Mouse (Mus musculus): ENCODE measurements around the gene Hephl1. TPM values are rescaled to one million over a fixed set of nuclear protein-coding genes. Genes with fewer than 3 reads are reported as not detected.

Hephl1 gene
- polyA plus RNA-seq, 1 experiment from 2014 or later: not detected

DNA sequence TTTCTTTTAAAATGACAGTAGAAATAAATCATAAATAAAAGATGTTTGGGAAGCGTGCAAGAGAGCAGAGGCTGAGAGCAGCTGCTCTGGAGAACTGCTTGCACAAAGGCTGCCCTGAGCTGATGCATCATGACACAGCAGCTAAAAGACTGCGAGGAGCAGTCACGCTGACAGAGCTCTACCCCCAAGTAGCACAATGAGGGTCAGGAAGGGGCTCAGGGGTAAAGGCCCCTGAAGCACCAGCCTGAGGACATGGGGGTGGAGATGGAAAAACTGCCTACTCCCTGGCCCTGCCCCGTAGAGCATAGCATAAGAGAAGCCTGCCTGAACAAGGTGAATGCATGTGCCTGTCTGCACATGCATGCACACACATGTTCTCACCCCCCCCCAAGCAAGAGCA, 75.1 kb downstream of the Hephl1 start:
- Histone ChIP-seq H3K36me3 (ENCODE audit: insufficient read depth, low read length) (0 out of 2 replicates have a peak, but pooled peaks cover 2% of the 10 kb centered on the region), H3K4me3 (replicated peaks; ENCODE audit: low read depth, low read length) (no peak overlapping the region), H3K9me3 (replicated peaks; ENCODE audit: low read length) (no peaks in the 10 kb centered on the region), H3K27me3 (ENCODE audit: insufficient read depth, low read length) (no peaks in the 10 kb centered on the region), H3K4me2 (ENCODE audit: low read length) (no peak overlapping the region), H3K4me1 (replicated peaks; ENCODE audit: insufficient read depth, low read length) (no peaks in the 10 kb centered on the region; the same call in 1 of the 2 replicates), H3K27ac (no peak overlapping the region), H3K9ac (ENCODE audit: low read depth, low read length) (no peak overlapping the region)
- TF ChIP-seq CTCF (IDR thresholded peaks at IDR 0.05; ENCODE audit: low read depth): no peak
- DNase-seq (ENCODE audit: low spot score) (no peak), ATAC-seq (replicated peaks; ENCODE audit: low FRiP score, low read depth) (no peak)
- 36% methylated on average over 4 of the region's 4 CpGs for WGBS

- no peak for TF ChIP-seq CTCF (IDR thresholded peaks at IDR 0.05; ENCODE audit: low read depth)
- Histone ChIP-seq H3K4me2 (ENCODE audit: low read length) (no peak overlapping the region), H3K4me1 (replicated peaks; ENCODE audit: insufficient read depth, low read length) (no peaks in the 10 kb centered on the region; the same call in 1 of the 2 replicates), H3K4me3 (replicated peaks; ENCODE audit: low read depth, low read length) (no peak overlapping the region), H3K27me3 (ENCODE audit: insufficient read depth, low read length) (no peaks in the 10 kb centered on the region), H3K9me3 (replicated peaks; ENCODE audit: low read length) (no peaks in the 10 kb centered on the region), H3K9ac (ENCODE audit: low read depth, low read length) (no peak overlapping the region), H3K36me3 (ENCODE audit: insufficient read depth, low read length) (0 out of 2 replicates have a peak, but pooled peaks cover 4% of the 10 kb centered on the region), H3K27ac (no peak overlapping the region)
- WGBS: 96% methylated on average over 2 of the region's 2 CpGs
- DNase-seq (ENCODE audit: low spot score) (no peak), ATAC-seq (replicated peaks; ENCODE audit: low FRiP score, low read depth) (no peak)
These were observed 75.5 kb downstream of the Hephl1 start for GRCm38 (mm10) chr9:15036405-15036804.

GRCm38 (mm10) chr9:15035979-15036378, 75.9 kb downstream of the Hephl1 start:
- no peak overlapping the region for H3K27ac ChIP-seq
- H3K36me3 ChIP-seq (ENCODE audit: insufficient read depth, low read length): 0 out of 2 replicates have a peak, but pooled peaks cover 4% of the 10 kb centered on the region
- H3K9me3 ChIP-seq (replicated peaks; ENCODE audit: low read length): no peaks in the 10 kb centered on the region
- no peak overlapping the region for H3K9ac ChIP-seq (ENCODE audit: low read depth, low read length)
- no peak for TF ChIP-seq CTCF (IDR thresholded peaks at IDR 0.05; ENCODE audit: low read depth)
- no peaks in the 10 kb centered on the region; the same call in 1 of the 2 replicates for H3K4me1 ChIP-seq (replicated peaks; ENCODE audit: insufficient read depth, low read length)
- H3K4me3 ChIP-seq (replicated peaks; ENCODE audit: low read depth, low read length): no peak overlapping the region
- H3K27me3 ChIP-seq (ENCODE audit: insufficient read depth, low read length): no peaks in the 10 kb centered on the region
- no peak overlapping the region for H3K4me2 ChIP-seq (ENCODE audit: low read length)
- ATAC-seq (replicated peaks; ENCODE audit: low FRiP score, low read depth) (no peak), DNase-seq (ENCODE audit: low spot score) (no peak)
- WGBS: 93% methylated on average over 7 of the region's 7 CpGs

GRCm38 (mm10) chr9:15034546-15035273, 77.2 kb downstream of the Hephl1 start:
- TF ChIP-seq CTCF (IDR thresholded peaks at IDR 0.05; ENCODE audit: low read depth): no peak
- no peak overlapping the region for H3K9ac ChIP-seq (ENCODE audit: low read depth, low read length)
- H3K9me3 ChIP-seq (replicated peaks; ENCODE audit: low read length): no peaks in the 10 kb centered on the region
- 63% methylated on average over 7 of the region's 7 CpGs for WGBS
- H3K4me2 ChIP-seq (ENCODE audit: low read length): no peak overlapping the region
- H3K4me1 ChIP-seq (replicated peaks; ENCODE audit: insufficient read depth, low read length): no peaks in the 10 kb centered on the region; the same call in 1 of the 2 replicates
- H3K4me3 ChIP-seq (replicated peaks; ENCODE audit: low read depth, low read length): no peak overlapping the region
- ATAC-seq (replicated peaks; ENCODE audit: low FRiP score, low read depth) (no peak), DNase-seq (ENCODE audit: low spot score) (no peak)
- H3K27ac ChIP-seq: peak overlapping the region; percentile 9; the same call in 1 of the 2 replicates
- H3K36me3 ChIP-seq (ENCODE audit: insufficient read depth, low read length): 0 out of 2 replicates have a peak, but pooled peaks cover 4% of the 10 kb centered on the region
- H3K27me3 ChIP-seq (ENCODE audit: insufficient read depth, low read length): no peaks in the 10 kb centered on the region

DNA sequence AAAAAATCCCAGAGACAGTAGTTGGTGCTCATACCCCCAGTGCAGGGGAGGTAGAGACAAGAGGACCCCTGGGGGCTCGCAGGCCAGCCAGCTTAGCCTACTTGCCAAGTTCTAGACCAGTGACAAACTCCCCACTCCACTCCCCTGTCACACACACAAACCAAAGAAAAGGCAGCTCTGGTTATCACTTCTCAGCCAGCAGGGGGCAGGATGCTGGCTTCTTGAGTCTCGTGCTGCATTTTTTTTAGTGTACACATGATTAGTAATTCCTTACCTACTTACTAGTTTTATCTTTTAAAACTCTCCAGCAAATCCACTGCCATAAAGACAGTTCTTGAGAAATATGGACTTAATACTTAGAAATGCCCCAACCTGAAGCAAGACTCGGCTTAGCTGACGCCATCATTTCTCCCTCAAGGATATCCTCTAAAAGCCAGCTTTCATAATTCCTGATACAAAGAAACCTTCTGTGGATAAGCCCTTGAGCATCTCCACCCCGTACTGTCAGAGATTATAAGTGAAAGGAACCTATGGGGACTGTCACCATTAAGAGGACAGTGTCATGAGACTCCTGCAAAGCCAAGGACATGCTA, 78.2 kb downstream of the Hephl1 start:
- no peak overlapping the region for H3K9ac ChIP-seq (ENCODE audit: low read depth, low read length)
- ATAC-seq (replicated peaks; ENCODE audit: low FRiP score, low read depth) (no peak), DNase-seq (ENCODE audit: low spot score) (peak; percentile 54)
- 0 out of 2 replicates have a peak, but pooled peaks cover 4% of the 10 kb centered on the region for H3K36me3 ChIP-seq (ENCODE audit: insufficient read depth, low read length)
- H3K4me2 ChIP-seq (ENCODE audit: low read length): no peak overlapping the region
- H3K27me3 ChIP-seq (ENCODE audit: insufficient read depth, low read length): no peaks in the 10 kb centered on the region
- H3K4me3 ChIP-seq (replicated peaks; ENCODE audit: low read depth, low read length): no peak overlapping the region
- H3K27ac ChIP-seq: no peak overlapping the region
- no peaks in the 10 kb centered on the region; the same call in 1 of the 2 replicates for H3K4me1 ChIP-seq (replicated peaks; ENCODE audit: insufficient read depth, low read length)
- no peaks in the 10 kb centered on the region for H3K9me3 ChIP-seq (replicated peaks; ENCODE audit: low read length)
- WGBS: 72% methylated on average over 5 of the region's 5 CpGs
- TF ChIP-seq CTCF (IDR thresholded peaks at IDR 0.05; ENCODE audit: low read depth): peak; percentile 70

GRCm38 (mm10) chr9:15032797-15033196, 79.1 kb downstream of the Hephl1 start:
- Histone ChIP-seq H3K9me3 (replicated peaks; ENCODE audit: low read length) (no peaks in the 10 kb centered on the region), H3K9ac (ENCODE audit: low read depth, low read length) (no peak overlapping the region), H3K27me3 (ENCODE audit: insufficient read depth, low read length) (no peaks in the 10 kb centered on the region), H3K36me3 (ENCODE audit: insufficient read depth, low read length) (0 out of 2 replicates have a peak, but pooled peaks cover 4% of the 10 kb centered on the region), H3K4me1 (replicated peaks; ENCODE audit: insufficient read depth, low read length) (no peaks in the 10 kb centered on the region; the same call in 1 of the 2 replicates), H3K27ac (no peak overlapping the region), H3K4me3 (replicated peaks; ENCODE audit: low read depth, low read length) (no peak overlapping the region), H3K4me2 (ENCODE audit: low read length) (no peak overlapping the region)
- ATAC-seq (replicated peaks; ENCODE audit: low FRiP score, low read depth) (no peak), DNase-seq (ENCODE audit: low spot score) (no peak)
- no peak for TF ChIP-seq CTCF (IDR thresholded peaks at IDR 0.05; ENCODE audit: low read depth)
- WGBS: 89% methylated on average over 4 of the region's 4 CpGs

Measured in kidney, postnatal 0 days (tissue).